Mouse (Mus musculus) midbrain, embryonic 16.5 days (tissue): ENCODE measurements around the gene Catsper4. TPM values are rescaled to one million over a fixed set of nuclear protein-coding genes. Genes with fewer than 3 reads are reported as not detected.
A peak's percentile ranks its signal among the peaks of the same experiment; 100 is the strongest.
"Not testable (repeated sequence)": the region's sequence is repeated elsewhere in the genome, so short reads cannot be mapped to it uniquely, and the experiment has no call there.

Experiments used
- ATAC-seq: fragments of 200-750 bp; cut with Nextera tagmentation; 2 replicates; pipeline ENCODE4 v1.8.0; 2017; ENCODE audit warnings: moderate TSS enrichment
- H3K27ac ChIP-seq: fragments of 300-500 bp; sonication (generic); 2 replicates; pipeline ENCODE4 v1.5.1; 2014; ENCODE audit warnings: mild to moderate bottlenecking, low read length, mixed read lengths
- H3K27me3 ChIP-seq: fragments of 300-500 bp; sonication (generic); 2 replicates; pipeline ENCODE4 v1.6.1; 2014; ENCODE audit warnings: low read depth, low read length, mixed read lengths; ENCODE audit not compliant: control insufficient read depth, insufficient read depth
- H3K36me3 ChIP-seq: fragments of 300-500 bp; sonication (generic); 2 replicates; pipeline ENCODE4 v1.6.1; 2014; ENCODE audit warnings: mild to moderate bottlenecking, low read length, moderate library complexity, mixed read lengths; ENCODE audit not compliant: control insufficient read depth, insufficient read depth
- H3K4me1 ChIP-seq: fragments of 300-500 bp; sonication (generic); 2 replicates; pipeline ENCODE4 v1.6.1; 2014; ENCODE audit warnings: mild to moderate bottlenecking, low read length, mixed read lengths; ENCODE audit not compliant: control insufficient read depth, insufficient read depth
- H3K4me2 ChIP-seq: fragments of 300-500 bp; sonication (generic); 2 replicates; pipeline ENCODE4 v1.6.1; 2014; ENCODE audit warnings: mild to moderate bottlenecking, low read length, mixed read lengths
- H3K4me3 ChIP-seq: fragments of 300-500 bp; sonication (generic); 2 replicates; pipeline ENCODE4 v1.5.1; 2014; ENCODE audit warnings: low read depth, mild to moderate bottlenecking, low read length, moderate library complexity, mixed read lengths
- H3K9ac ChIP-seq: fragments of 300-500 bp; sonication (generic); 2 replicates; pipeline ENCODE4 v1.6.1; 2014; ENCODE audit warnings: low read depth, low read length, mixed read lengths
- H3K9me3 ChIP-seq: fragments of 300-500 bp; sonication (generic); replicated peaks from 2 replicates; pipeline ENCODE4 v1.6.1; 2014; ENCODE audit warnings: mild to moderate bottlenecking, low read length, mixed read lengths; ENCODE audit not compliant: control insufficient read depth, poor library complexity, severe bottlenecking
- WGBS: fragments of 180-500 bp; shearing (Covaris S2); extraction: QIAGEN DNeasy Blood & Tissue Kit; methylation state at CpG from one replicate; pipeline ENCODE4 v1.1.7; 2014; 5-methylcytosine and 5-hydroxymethylcytosine counted together
- polyA plus RNA-seq: library from polyadenylated mRNA; unstranded; fragments of >200 nt; fragmentation: Nextera tagmentation; extraction: Ambion mirVana; gene quantifications from 2 replicates; pipeline ENCODE4 v1.2.1, GENCODE M21; 2015

The Catsper4 gene
- polyA plus RNA-seq = not detected in 2 replicates

- Histone ChIP-seq H3K4me2 (no peak within 1 kb of the TSS), H3K9ac (no peak within 1 kb of the TSS), H3K36me3 (no peaks in the 10 kb centered on the region), H3K9me3 (no peaks in the 10 kb centered on the region), H3K27me3 (no peaks in the 10 kb centered on the region), H3K4me3 (no peak within 1 kb of the TSS), H3K27ac (no peak within 1 kb of the TSS), H3K4me1 (no peaks in the 10 kb centered on the region)
- 77% methylated on average over 8 of the region's 8 CpGs for WGBS
- no peak for ATAC-seq
These were observed at the start of gene Catsper4 for GRCm38 (mm10) chr4:134227194-134227593. TSS of gene Catsper4 (minus strand) at chr4:134227383.

DNA sequence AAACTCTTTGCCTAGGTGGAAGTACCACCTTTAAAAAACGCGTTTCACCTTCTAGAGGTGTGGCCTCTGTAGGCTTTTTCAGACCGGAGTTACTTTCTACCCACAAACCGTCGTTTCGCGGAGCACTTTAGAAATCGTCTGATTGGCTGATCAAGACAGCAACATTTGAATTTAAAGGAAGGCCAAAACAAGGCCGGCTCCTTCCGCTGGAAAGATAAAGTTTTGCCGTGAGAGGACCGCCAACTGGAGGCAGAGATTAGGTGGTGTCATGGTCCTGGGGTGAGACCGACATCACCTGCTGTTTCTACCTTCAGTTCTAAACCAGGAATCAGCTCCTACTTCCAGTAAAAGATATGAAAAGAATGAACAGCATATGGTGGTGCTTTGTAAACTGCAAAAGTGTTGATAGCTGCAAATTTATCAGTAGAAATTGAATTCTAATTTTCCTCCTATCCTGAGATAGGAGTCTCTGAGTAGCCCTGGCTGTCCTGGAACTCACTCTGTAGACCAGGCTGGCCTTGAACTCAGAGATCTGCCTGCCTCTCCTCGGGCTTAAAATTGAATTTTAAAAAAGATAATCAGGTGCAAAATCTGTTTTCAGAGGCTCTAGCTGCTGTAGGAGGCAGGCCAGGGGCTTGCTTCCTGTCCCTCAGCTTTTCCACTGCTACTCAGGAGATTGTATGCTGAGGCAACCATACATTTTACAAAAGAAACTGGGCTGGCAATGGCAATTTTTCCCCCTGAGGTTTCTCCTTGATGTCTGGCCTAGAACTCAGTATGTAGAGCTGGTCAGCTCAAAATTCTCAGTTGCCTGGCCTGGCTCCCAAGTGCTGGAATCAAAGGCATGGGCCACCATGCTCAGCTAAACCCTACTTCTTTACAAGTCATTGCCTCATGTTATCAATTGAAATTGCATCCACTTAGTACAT lies 46.5 kb upstream of the Catsper4 start:
- no peak overlapping the region for H3K4me3 ChIP-seq
- H3K9me3 ChIP-seq = no peaks in the 10 kb centered on the region
- peaks cover 18% of the 10 kb centered on the region for H3K36me3 ChIP-seq
- WGBS = 6% methylated on average over 14 of the region's 14 CpGs
- H3K27ac ChIP-seq = no peak overlapping the region
- H3K4me2 ChIP-seq = peak overlapping the region; percentile 1; the same call in 1 of the 2 replicates
- no peak overlapping the region for H3K9ac ChIP-seq
- no peaks in the 10 kb centered on the region for H3K4me1 ChIP-seq
- H3K27me3 ChIP-seq = no peaks in the 10 kb centered on the region
- ATAC-seq = no peak

DNA sequence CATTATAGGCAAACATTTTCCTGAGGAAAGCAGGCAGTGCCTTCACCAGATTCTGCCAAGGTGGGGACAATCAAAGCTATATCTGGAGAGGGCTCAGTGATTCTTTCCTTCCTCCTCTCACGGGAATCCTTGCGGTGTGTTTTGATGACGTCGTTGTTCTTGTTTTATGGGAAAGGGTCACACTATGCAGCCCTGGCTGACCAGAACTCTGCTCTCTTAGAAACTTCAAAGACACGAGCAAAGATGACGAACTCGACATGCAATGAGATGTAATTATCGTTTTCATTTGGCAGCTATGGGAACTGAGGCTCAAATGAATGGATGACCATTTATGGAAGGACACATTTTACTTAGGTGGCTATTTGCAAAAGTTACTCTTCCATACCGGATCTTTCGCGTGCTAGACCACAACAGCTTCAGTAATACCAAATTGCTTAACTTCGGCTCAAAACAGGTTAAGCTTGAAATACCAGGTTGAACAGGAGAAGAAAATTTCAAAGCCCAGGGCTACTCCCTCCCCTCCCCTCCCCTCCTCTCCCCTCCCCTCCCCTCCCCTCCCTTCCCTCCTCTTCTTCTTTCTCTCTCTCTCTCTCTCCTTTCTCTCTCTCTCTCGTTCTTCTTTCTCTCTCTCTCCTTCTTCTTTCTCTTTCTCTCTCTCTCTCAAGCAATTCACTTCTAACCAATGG lies 45.7 kb upstream of the Catsper4 start:
- no peaks in the 10 kb centered on the region for H3K4me1 ChIP-seq
- no peak overlapping the region for H3K4me3 ChIP-seq
- peak overlapping the region; percentile 1; the same call in 1 of the 2 replicates for H3K4me2 ChIP-seq
- H3K9ac ChIP-seq = no peak overlapping the region
- H3K36me3 ChIP-seq = peaks cover 16% of the 10 kb centered on the region
- no peak for ATAC-seq
- WGBS = 40% methylated on average over 12 of the region's 13 CpGs
- no peaks in the 10 kb centered on the region for H3K27me3 ChIP-seq
- H3K9me3 ChIP-seq = no peaks in the 10 kb centered on the region
- no peak overlapping the region for H3K27ac ChIP-seq

DNA sequence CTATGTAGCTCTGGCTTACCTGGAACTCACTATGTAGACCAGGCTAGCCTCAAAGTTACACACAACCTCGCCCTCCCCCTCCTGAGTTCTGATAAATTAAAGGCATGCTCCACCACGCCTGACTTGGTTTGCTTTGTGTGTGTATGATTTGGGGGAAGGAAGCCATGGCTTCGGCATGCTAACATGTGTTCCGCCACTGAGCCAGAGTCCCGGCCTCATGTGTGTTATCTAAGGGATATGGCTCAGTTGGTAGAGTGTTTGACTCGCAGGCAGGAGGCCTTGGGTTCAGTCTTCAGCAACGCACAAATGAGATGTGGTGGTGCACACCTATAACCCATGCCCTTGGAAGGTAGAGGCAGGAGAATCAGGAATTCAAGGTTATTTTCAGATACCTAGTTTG lies 44.8 kb upstream of the Catsper4 start:
- ATAC-seq = no peak
- 85% methylated on average over 7 of the region's 7 CpGs for WGBS
- Histone ChIP-seq H3K27me3 (no peaks in the 10 kb centered on the region), H3K36me3 (peaks cover 9% of the 10 kb centered on the region), H3K9ac (no peak overlapping the region), H3K27ac (no peak overlapping the region), H3K4me2 (no peak overlapping the region), H3K4me3 (no peak overlapping the region), H3K9me3 (no peaks in the 10 kb centered on the region), H3K4me1 (no peaks in the 10 kb centered on the region)

DNA sequence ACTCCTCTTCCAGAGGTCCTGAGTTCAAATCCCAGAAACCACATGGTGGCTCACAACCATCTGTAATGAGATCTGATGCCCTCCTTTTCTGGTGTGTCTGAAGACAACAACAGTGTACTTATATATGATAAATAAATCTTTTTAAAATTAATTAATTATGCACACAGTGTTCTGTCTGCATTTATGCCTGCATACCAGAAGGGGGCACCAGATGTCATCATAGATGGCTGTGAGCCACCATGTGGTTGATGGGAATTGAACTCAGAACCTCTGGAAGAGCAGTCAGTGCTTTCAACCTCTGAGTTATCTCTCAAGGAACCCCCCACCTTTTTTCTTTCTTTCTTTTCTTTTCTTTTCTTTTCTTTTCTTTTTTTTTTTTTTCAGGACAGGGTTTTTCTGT lies 42.4 kb upstream of the Catsper4 start:
- not testable (repeated sequence) for H3K27ac ChIP-seq, H3K4me3 ChIP-seq, H3K4me2 ChIP-seq, H3K9ac ChIP-seq, ATAC-seq, H3K4me1 ChIP-seq, H3K36me3 ChIP-seq, H3K27me3 ChIP-seq, H3K9me3 ChIP-seq

DNA sequence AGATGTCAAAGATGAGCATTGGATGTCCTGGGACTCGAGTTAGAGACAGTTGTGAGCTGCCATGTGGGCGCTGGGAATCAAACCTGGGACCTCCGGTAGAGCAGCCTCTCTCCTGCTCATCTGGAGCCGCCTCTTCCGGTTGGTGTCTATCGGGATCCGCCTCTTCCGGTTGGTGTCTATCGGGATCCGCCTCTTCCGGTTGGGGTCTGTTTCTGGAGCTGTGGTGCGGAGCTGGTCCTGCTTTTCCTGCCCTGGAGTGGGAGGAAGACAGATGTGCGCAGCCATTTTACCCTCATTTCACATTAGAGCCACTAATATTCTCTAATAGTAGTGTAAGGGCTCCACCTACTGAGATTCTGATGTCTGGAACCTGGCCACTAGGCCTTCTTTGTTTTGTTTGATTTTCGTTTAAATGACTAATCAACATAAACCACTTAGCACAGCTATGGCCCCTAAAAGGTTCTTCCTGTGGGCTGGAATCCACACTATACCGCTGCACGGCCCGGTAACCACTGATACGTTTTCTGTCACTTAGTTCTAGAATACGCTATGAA lies 41.0 kb upstream of the Catsper4 start:
- no peak for ATAC-seq

GRCm38 (mm10) chr4:134265860-134266585 lies 38.8 kb upstream of the Catsper4 start:
- Histone ChIP-seq H3K36me3 (no peaks in the 10 kb centered on the region), H3K4me1 (no peaks in the 10 kb centered on the region), H3K27ac (no peak overlapping the region), H3K27me3 (no peaks in the 10 kb centered on the region), H3K9me3 (no peaks in the 10 kb centered on the region), H3K4me2 (no peak overlapping the region), H3K9ac (no peak overlapping the region), H3K4me3 (no peak overlapping the region)
- ATAC-seq = no peak
- WGBS = 73% methylated on average over 9 of the region's 9 CpGs

More for the DNA sequence above, 41.0 kb upstream of the Catsper4 start:
- no peak overlapping the region for H3K4me3 ChIP-seq
- H3K27ac ChIP-seq = no peak overlapping the region
- no peak overlapping the region for H3K4me2 ChIP-seq
- no peaks in the 10 kb centered on the region for H3K9me3 ChIP-seq
- no peaks in the 10 kb centered on the region for H3K36me3 ChIP-seq
- H3K4me1 ChIP-seq = no peaks in the 10 kb centered on the region
- 87% methylated on average over 19 of the region's 19 CpGs for WGBS
- no peak overlapping the region for H3K9ac ChIP-seq
- no peaks in the 10 kb centered on the region for H3K27me3 ChIP-seq

- no peaks in the 10 kb centered on the region for H3K4me1 ChIP-seq
- H3K9me3 ChIP-seq = no peaks in the 10 kb centered on the region
- no peak overlapping the region for H3K27ac ChIP-seq
- H3K4me3 ChIP-seq = no peak overlapping the region
- H3K36me3 ChIP-seq = no peaks in the 10 kb centered on the region
- no peaks in the 10 kb centered on the region for H3K27me3 ChIP-seq
- H3K9ac ChIP-seq = no peak overlapping the region
- ATAC-seq = no peak
- no peak overlapping the region for H3K4me2 ChIP-seq
- WGBS = 36% methylated on average over 6 of the region's 6 CpGs
These were observed 36.0 kb upstream of the Catsper4 start for GRCm38 (mm10) chr4:134263191-134263590.
